Mouse (Mus musculus): Measurements from ENCODE around the gene Man2b1. TPM values are rescaled to one million over a fixed set of nuclear protein-coding genes. Genes with fewer than 3 reads are reported as not detected.
A peak's percentile ranks its signal among the peaks of the same experiment; 100 is the strongest.

Man2b1 gene
- total RNA-seq (2012; rRNA removed): 10.8 and 11.5 TPM in 2 replicates
- polyA plus RNA-seq (2012; ENCODE audit: insufficient read depth in 1 of 2, insufficient read length in 2 of 2, low read depth in 1 of 2, low replicate concordance in 2 of 2, missing spikeins in 1 of 2): 10 to 100 TPM in 1 of 2 experiments, not detected in 1; 24.7 TPM

- Histone ChIP-seq H3K79me2 (ENCODE audit: control insufficient read depth, insufficient read depth, low read length, poor library complexity) (peaks cover 10% of the 10 kb centered on the region), H3K36me3 (ENCODE audit: control insufficient read depth in 1 of 2, insufficient read depth in 2 of 2, low read length in 2 of 2) (peaks cover 0 to 19% of the 10 kb centered on the region in 2 experiments; a peak in 2 of 4 replicates), H3K9me3 (replicated peaks; ENCODE audit: insufficient read depth, low read length) (no peaks in the 10 kb centered on the region), H3K9ac (ENCODE audit: control insufficient read depth, low read depth, low read length, poor library complexity, severe bottlenecking) (peak within 1 kb of the TSS; percentile 63), H3K4me3 (ENCODE audit: control insufficient read depth in 1 of 2, insufficient read depth in 1 of 2, low read depth in 2 of 2, low read length in 2 of 2) (peak within 1 kb of the TSS; percentile 54 to 76), H3K27me3 (ENCODE audit: control insufficient read depth in 1 of 2, insufficient read depth in 2 of 2, low read length in 2 of 2) (no peaks in the 10 kb centered on the region), H3K27ac (ENCODE audit: control insufficient read depth, low read depth, low read length) (peak within 1 kb of the TSS; percentile 94), H3K4me1 (ENCODE audit: control insufficient read depth in 1 of 2, insufficient read depth in 2 of 2, low read length in 2 of 2) (peaks cover 8 to 30% of the 10 kb centered on the region in 2 experiments)
- peak; percentile 95 for DNase-seq (ENCODE audit: low read depth, low spot score)
- TF ChIP-seq ELF1 (IDR thresholded peaks at IDR 0.05; ENCODE audit: low read depth, low read length): peak; percentile 46; the same call in 1 of the 2 replicates
- peak; percentile 40; the same call in 1 of the 2 replicates for TF ChIP-seq HCFC1 (IDR thresholded peaks at IDR 0.05; ENCODE audit: low read depth, low read length)
- TF ChIP-seq ZMIZ1 (IDR thresholded peaks at IDR 0.05; ENCODE audit: low read depth, low read length): peak; percentile 79; the same call in 1 of the 2 replicates
- TF ChIP-seq GATA1 (IDR thresholded peaks at IDR 0.05; ENCODE audit: low read depth, low read length): no peak
- TF ChIP-seq TBP (IDR thresholded peaks at IDR 0.05; ENCODE audit: low read depth, low read length): peak; percentile 68; the same call in 1 of the 2 replicates
- peak; percentile 64; the same call in 1 of the 2 replicates for TF ChIP-seq MXI1 (IDR thresholded peaks at IDR 0.05; ENCODE audit: low read depth, low read length)
- TF ChIP-seq CTCF (IDR thresholded peaks at IDR 0.05 in 2 of 3, conservative IDR thresholded peaks at IDR 0.05 in 1 of 3; ENCODE audit: control insufficient read depth in 1 of 3, insufficient read depth in 1 of 3, low read depth in 2 of 3, low read length in 3 of 3, poor library complexity in 1 of 3, severe bottlenecking in 1 of 3): peak in 1 of 3 experiments; percentile 25; a peak in 1 of 6 replicates
- TF ChIP-seq MAX (IDR thresholded peaks at IDR 0.05; ENCODE audit: low read length): peak; percentile 59; the same call in 1 of the 2 replicates
- 0 out of 2 replicates have a peak, but pooled peaks have one; percentile 23 for TF ChIP-seq ETS1 (IDR thresholded peaks at IDR 0.05; ENCODE audit: low read depth, low read length)
- peak; percentile 76; the same call in 1 of the 2 replicates for TF ChIP-seq BHLHE40 (IDR thresholded peaks at IDR 0.05; ENCODE audit: borderline replicate concordance, low read depth, low read length)
- no peak for TF ChIP-seq E2F4 (IDR thresholded peaks at IDR 0.05; ENCODE audit: borderline replicate concordance, low read depth, low read length)
- TF ChIP-seq SMC3 (IDR thresholded peaks at IDR 0.05; ENCODE audit: low read depth, low read length): no peak
- TF ChIP-seq GABPA (IDR thresholded peaks at IDR 0.05; ENCODE audit: low read depth, low read length): no peak
- peak; percentile 66 to 80; a peak in 3 of 4 replicates for TF ChIP-seq POLR2A (IDR thresholded peaks at IDR 0.05; ENCODE audit: control insufficient read depth in 1 of 2, insufficient read depth in 1 of 2, low read depth in 1 of 2, low read length in 2 of 2, poor library complexity in 1 of 2)
- 0 out of 4 replicates have a peak, but pooled peaks of 1 of the 2 experiments have one; percentile 15 for TF ChIP-seq EP300 (IDR thresholded peaks at IDR 0.05; ENCODE audit: low read depth in 1 of 2, low read length in 2 of 2)
- peak; percentile 59 for TF ChIP-seq NELFE (IDR thresholded peaks at IDR 0.05; ENCODE audit: low read depth, low read length)
- no peak for TF ChIP-seq MYC (IDR thresholded peaks at IDR 0.05; ENCODE audit: low read depth, low read length)
- TF ChIP-seq MAZ (IDR thresholded peaks at IDR 0.05; ENCODE audit: low read depth, low read length): 0 out of 2 replicates have a peak, but pooled peaks have one; percentile 52
- peak; percentile 66 for TF ChIP-seq USF1 (IDR thresholded peaks at IDR 0.05; ENCODE audit: low read depth, low read length)
These were observed at the start of gene Man2b1 for GRCm38 (mm10) chr8:85083108-85083813. Man2b1 (plus strand) TSS chr8:85083270.

All from MEL (cell line).